Mouse (Mus musculus): Measurements from ENCODE around the gene Mrpl51.
A peak's percentile ranks its signal among the peaks of the same experiment; 100 is the strongest.

Gene Mrpl51

GRCm38 (mm10) chr6:125191332-125192015 lies at the start of gene Mrpl51, which contains the start of gene Ncapd2:
Mrpl51 (plus strand) TSS chr6:125191801.
Ncapd2 (minus strand) TSS chr6:125191701.
- peak; percentile 98 for DNase-seq

GRCm38 (mm10) chr6:125142436-125142835 lies 49.2 kb upstream of the Mrpl51 start:
- no peak for DNase-seq

- DNase-seq, result no peak
Measured at GRCm38 (mm10) chr6:125143128-125143527, 48.5 kb upstream of the Mrpl51 start.

GRCm38 (mm10) chr6:125143904-125144303 lies 47.7 kb upstream of the Mrpl51 start:
- DNase-seq, result no peak

GRCm38 (mm10) chr6:125145001-125145400 lies 46.6 kb upstream of the Mrpl51 start, which contains the start of gene Iffo1:
Iffo1 (plus strand) TSS chr6:125145241.
- peak; percentile 95 for DNase-seq

GRCm38 (mm10) chr6:125145479-125145951 lies 46.1 kb upstream of the Mrpl51 start:
- DNase-seq, result no peak

- no peak for DNase-seq
Measured at GRCm38 (mm10) chr6:125146148-125146547, 45.5 kb upstream of the Mrpl51 start.

- DNase-seq, result no peak
Measured at GRCm38 (mm10) chr6:125146797-125147196, 44.8 kb upstream of the Mrpl51 start.

- DNase-seq, result no peak
Measured at GRCm38 (mm10) chr6:125147329-125147728, 44.3 kb upstream of the Mrpl51 start.

- peak; percentile 68 for DNase-seq
Measured at GRCm38 (mm10) chr6:125148251-125148925, 43.2 kb upstream of the Mrpl51 start.

GRCm38 (mm10) chr6:125148926-125149568 lies 42.6 kb upstream of the Mrpl51 start:
- DNase-seq, result peak; percentile 70

GRCm38 (mm10) chr6:125149569-125149950 lies 42.0 kb upstream of the Mrpl51 start:
- no peak for DNase-seq

GRCm38 (mm10) chr6:125152212-125153017 lies 39.2 kb upstream of the Mrpl51 start:
- DNase-seq, result peak; percentile 58

- no peak for DNase-seq
Measured at GRCm38 (mm10) chr6:125153018-125153389, 38.6 kb upstream of the Mrpl51 start.

- no peak for DNase-seq
Measured at GRCm38 (mm10) chr6:125153682-125154081, 37.9 kb upstream of the Mrpl51 start.

GRCm38 (mm10) chr6:125154550-125154949 lies 37.1 kb upstream of the Mrpl51 start:
- DNase-seq, result no peak

- no peak for DNase-seq
Measured at GRCm38 (mm10) chr6:125155262-125155661, 36.3 kb upstream of the Mrpl51 start.

- no peak for DNase-seq
Measured at GRCm38 (mm10) chr6:125156491-125156890, 35.1 kb upstream of the Mrpl51 start.

GRCm38 (mm10) chr6:125156903-125157614 lies 34.5 kb upstream of the Mrpl51 start:
- DNase-seq, result no peak

- no peak for DNase-seq
Measured at GRCm38 (mm10) chr6:125158944-125159492, 32.6 kb upstream of the Mrpl51 start.

- no peak for DNase-seq
Measured at GRCm38 (mm10) chr6:125159773-125160557, 31.6 kb upstream of the Mrpl51 start.

Measured in right cerebral cortex, adult 18-20 months (tissue).